Mouse (Mus musculus): ENCODE measurements around the gene Gm4881. TPM values are rescaled to one million over a fixed set of nuclear protein-coding genes. Genes with fewer than 3 reads are reported as not detected.
"Not testable (repeated sequence)": the region's sequence is repeated elsewhere in the genome, so short reads cannot be mapped to it uniquely, and the experiment has no call there.

Gm4881 gene
- total and polyA plus RNA-seq, 2 experiments from 2014 or later: 3.8 to 6.4 TPM

- DNase-seq (ENCODE audit: low spot score) (no peak), ATAC-seq (ENCODE audit: low FRiP score) (no peak)
- no peaks in the 10 kb centered on the region; the same call in 1 of the 2 replicates for H3K4me1 ChIP-seq (ENCODE audit: insufficient read depth, low read length)
- H3K36me3 ChIP-seq (ENCODE audit: insufficient read depth, low read length): no peaks in the 10 kb centered on the region
- H3K4me2 ChIP-seq (ENCODE audit: low read depth, low read length, poor library complexity, severe bottlenecking): no peak overlapping the region
- no peak overlapping the region for H3K27ac ChIP-seq (ENCODE audit: low read depth, low read length)
- H3K9ac ChIP-seq (replicated peaks; ENCODE audit: low read length, poor library complexity, severe bottlenecking): no peak overlapping the region
- WGBS: 74% methylated on average over 5 of the region's 5 CpGs
- H3K4me3 ChIP-seq (ENCODE audit: low read depth, low read length): no peak overlapping the region
- no peaks in the 10 kb centered on the region for H3K9me3 ChIP-seq (ENCODE audit: low read length)
- no peaks in the 10 kb centered on the region for H3K27me3 ChIP-seq (ENCODE audit: insufficient read depth, low read length)
- TF ChIP-seq CTCF (IDR thresholded peaks at IDR 0.05): no peak
Measured at GRCm38 (mm10) chr7:24897959-24898358, 46.3 kb downstream of the Gm4881 start.

GRCm38 (mm10) chr7:24897224-24897623, 47.1 kb downstream of the Gm4881 start, which contains the start of gene Cd79a:
Gene Cd79a, plus strand, starts transcription at chr7:24897381.
- Histone ChIP-seq H3K4me1 (ENCODE audit: insufficient read depth, low read length) (no peaks in the 10 kb centered on the region), H3K27ac (ENCODE audit: low read depth, low read length) (no peak within 1 kb of the TSS), H3K4me3 (ENCODE audit: low read depth, low read length) (no peak within 1 kb of the TSS), H3K27me3 (ENCODE audit: insufficient read depth, low read length) (no peaks in the 10 kb centered on the region), H3K4me2 (ENCODE audit: low read depth, low read length, poor library complexity, severe bottlenecking) (no peak within 1 kb of the TSS), H3K9ac (replicated peaks; ENCODE audit: low read length, poor library complexity, severe bottlenecking) (no peak within 1 kb of the TSS), H3K9me3 (ENCODE audit: low read length) (no peaks in the 10 kb centered on the region), H3K36me3 (ENCODE audit: insufficient read depth, low read length) (no peaks in the 10 kb centered on the region)
- ATAC-seq (ENCODE audit: low FRiP score) (no peak), DNase-seq (ENCODE audit: low spot score) (no peak)
- TF ChIP-seq CTCF (IDR thresholded peaks at IDR 0.05): no peak
- WGBS: 84% methylated on average over 12 of the region's 12 CpGs

- Histone ChIP-seq H3K4me3 (ENCODE audit: low read depth, low read length) (no peak overlapping the region), H3K27ac (ENCODE audit: low read depth, low read length) (no peak overlapping the region), H3K27me3 (ENCODE audit: insufficient read depth, low read length) (no peaks in the 10 kb centered on the region), H3K4me1 (ENCODE audit: insufficient read depth, low read length) (no peaks in the 10 kb centered on the region), H3K9me3 (ENCODE audit: low read length) (no peaks in the 10 kb centered on the region), H3K4me2 (ENCODE audit: low read depth, low read length, poor library complexity, severe bottlenecking) (no peak overlapping the region), H3K36me3 (ENCODE audit: insufficient read depth, low read length) (no peaks in the 10 kb centered on the region), H3K9ac (replicated peaks; ENCODE audit: low read length, poor library complexity, severe bottlenecking) (no peak overlapping the region)
- no peak for TF ChIP-seq CTCF (IDR thresholded peaks at IDR 0.05)
- no peak for DNase-seq (ENCODE audit: low spot score)
- 68% methylated on average over 8 of the region's 8 CpGs for WGBS
- no peak for ATAC-seq (ENCODE audit: low FRiP score)
Measured at GRCm38 (mm10) chr7:24896269-24896668, 48.0 kb downstream of the Gm4881 start.

GRCm38 (mm10) chr7:24895749-24896148, 48.5 kb downstream of the Gm4881 start:
- H3K4me2 ChIP-seq (ENCODE audit: low read depth, low read length, poor library complexity, severe bottlenecking); H3K9ac ChIP-seq (replicated peaks; ENCODE audit: low read length, poor library complexity, severe bottlenecking); H3K9me3 ChIP-seq (ENCODE audit: low read length); H3K4me1 ChIP-seq (ENCODE audit: insufficient read depth, low read length); H3K4me3 ChIP-seq (ENCODE audit: low read depth, low read length); DNase-seq (ENCODE audit: low spot score); H3K27ac ChIP-seq (ENCODE audit: low read depth, low read length); H3K36me3 ChIP-seq (ENCODE audit: insufficient read depth, low read length); ATAC-seq (ENCODE audit: low FRiP score); H3K27me3 ChIP-seq (ENCODE audit: insufficient read depth, low read length): not testable (repeated sequence)
- WGBS: 96% methylated on average over 2 of the region's 2 CpGs

- Histone ChIP-seq H3K27me3 (ENCODE audit: insufficient read depth, low read length) (no peaks in the 10 kb centered on the region), H3K9me3 (ENCODE audit: low read length) (no peaks in the 10 kb centered on the region), H3K4me1 (ENCODE audit: insufficient read depth, low read length) (no peaks in the 10 kb centered on the region), H3K27ac (ENCODE audit: low read depth, low read length) (no peak overlapping the region), H3K4me3 (ENCODE audit: low read depth, low read length) (no peak overlapping the region), H3K9ac (replicated peaks; ENCODE audit: low read length, poor library complexity, severe bottlenecking) (no peak overlapping the region), H3K4me2 (ENCODE audit: low read depth, low read length, poor library complexity, severe bottlenecking) (no peak overlapping the region), H3K36me3 (ENCODE audit: insufficient read depth, low read length) (peaks cover 31% of the 10 kb centered on the region)
- ATAC-seq (ENCODE audit: low FRiP score) (no peak), DNase-seq (ENCODE audit: low spot score) (no peak)
- 70% methylated on average over 2 of the region's 2 CpGs for WGBS
- TF ChIP-seq CTCF (IDR thresholded peaks at IDR 0.05): no peak
Measured at GRCm38 (mm10) chr7:24892125-24892583, 52.1 kb downstream of the Gm4881 start.

GRCm38 (mm10) chr7:24891241-24892124, 52.8 kb downstream of the Gm4881 start:
- Histone ChIP-seq H3K9me3 (ENCODE audit: low read length) (no peaks in the 10 kb centered on the region), H3K4me3 (ENCODE audit: low read depth, low read length) (no peak overlapping the region), H3K4me1 (ENCODE audit: insufficient read depth, low read length) (no peaks in the 10 kb centered on the region), H3K36me3 (ENCODE audit: insufficient read depth, low read length) (peaks cover 34% of the 10 kb centered on the region), H3K9ac (replicated peaks; ENCODE audit: low read length, poor library complexity, severe bottlenecking) (no peak overlapping the region), H3K4me2 (ENCODE audit: low read depth, low read length, poor library complexity, severe bottlenecking) (no peak overlapping the region), H3K27ac (ENCODE audit: low read depth, low read length) (no peak overlapping the region), H3K27me3 (ENCODE audit: insufficient read depth, low read length) (no peaks in the 10 kb centered on the region)
- DNase-seq (ENCODE audit: low spot score) (no peak), ATAC-seq (ENCODE audit: low FRiP score) (no peak)
- 74% methylated on average over 3 of the region's 3 CpGs for WGBS
- TF ChIP-seq CTCF (IDR thresholded peaks at IDR 0.05): no peak
